Mouse (Mus musculus): ENCODE results near the gene Usp19. TPM values are rescaled to one million over a fixed set of nuclear protein-coding genes. Genes with fewer than 3 reads are reported as not detected.

Gene Usp19
- polyA plus RNA-seq, 1 experiment from 2014 or later, result 79.1 TPM

GRCm38 (mm10) chr9:108462192-108462591, 28.2 kb upstream of the Usp19 start:
- 52% methylated on average over 10 of the region's 10 CpGs for WGBS
- Histone ChIP-seq H3K4me1 (ENCODE audit: insufficient read depth, low read length) (peaks cover 17% of the 10 kb centered on the region), H3K9me3 (ENCODE audit: low read length) (no peaks in the 10 kb centered on the region), H3K36me3 (ENCODE audit: insufficient read depth, low read length) (peaks cover 35% of the 10 kb centered on the region), H3K27ac (ENCODE audit: low read length) (peak overlapping the region; percentile 96), H3K27me3 (ENCODE audit: insufficient read depth, low read length) (no peaks in the 10 kb centered on the region), H3K4me3 (ENCODE audit: low read length) (no peak overlapping the region; the same call in 1 of the 2 replicates), H3K4me2 (replicated peaks; ENCODE audit: low read depth, low read length) (peak overlapping the region; percentile 85), H3K9ac (replicated peaks; ENCODE audit: low read length) (0 out of 2 replicates have a peak overlapping the region, but pooled peaks have one; percentile 7)
- ATAC-seq (ENCODE audit: low FRiP score, low TSS enrichment), result peak; percentile 46; the same call in 1 of the 2 replicates

GRCm38 (mm10) chr9:108463713-108464112, 26.7 kb upstream of the Usp19 start:
- no peaks in the 10 kb centered on the region for H3K27me3 ChIP-seq (ENCODE audit: insufficient read depth, low read length)
- H3K27ac ChIP-seq (ENCODE audit: low read length), result no peak overlapping the region
- no peak overlapping the region for H3K9ac ChIP-seq (replicated peaks; ENCODE audit: low read length)
- 90% methylated on average over 9 of the region's 9 CpGs for WGBS
- H3K4me1 ChIP-seq (ENCODE audit: insufficient read depth, low read length), result peaks cover 17% of the 10 kb centered on the region
- no peak overlapping the region for H3K4me2 ChIP-seq (replicated peaks; ENCODE audit: low read depth, low read length)
- peaks cover 40% of the 10 kb centered on the region for H3K36me3 ChIP-seq (ENCODE audit: insufficient read depth, low read length)
- H3K4me3 ChIP-seq (ENCODE audit: low read length), result no peak overlapping the region
- ATAC-seq (ENCODE audit: low FRiP score, low TSS enrichment), result no peak
- peaks cover 4% of the 10 kb centered on the region; the same call in 1 of the 2 replicates for H3K9me3 ChIP-seq (ENCODE audit: low read length)

GRCm38 (mm10) chr9:108466219-108466618, 24.2 kb upstream of the Usp19 start:
- H3K27ac ChIP-seq (ENCODE audit: low read length), result no peak overlapping the region
- ATAC-seq (ENCODE audit: low FRiP score, low TSS enrichment), result no peak
- no peaks in the 10 kb centered on the region for H3K27me3 ChIP-seq (ENCODE audit: insufficient read depth, low read length)
- no peak overlapping the region for H3K9ac ChIP-seq (replicated peaks; ENCODE audit: low read length)
- 81% methylated on average over 2 of the region's 2 CpGs for WGBS
- H3K4me3 ChIP-seq (ENCODE audit: low read length), result no peak overlapping the region
- no peak overlapping the region for H3K4me2 ChIP-seq (replicated peaks; ENCODE audit: low read depth, low read length)
- peaks cover 15% of the 10 kb centered on the region for H3K4me1 ChIP-seq (ENCODE audit: insufficient read depth, low read length)
- H3K36me3 ChIP-seq (ENCODE audit: insufficient read depth, low read length), result peaks cover 40% of the 10 kb centered on the region
- H3K9me3 ChIP-seq (ENCODE audit: low read length), result peaks cover 4% of the 10 kb centered on the region; the same call in 1 of the 2 replicates

DNA sequence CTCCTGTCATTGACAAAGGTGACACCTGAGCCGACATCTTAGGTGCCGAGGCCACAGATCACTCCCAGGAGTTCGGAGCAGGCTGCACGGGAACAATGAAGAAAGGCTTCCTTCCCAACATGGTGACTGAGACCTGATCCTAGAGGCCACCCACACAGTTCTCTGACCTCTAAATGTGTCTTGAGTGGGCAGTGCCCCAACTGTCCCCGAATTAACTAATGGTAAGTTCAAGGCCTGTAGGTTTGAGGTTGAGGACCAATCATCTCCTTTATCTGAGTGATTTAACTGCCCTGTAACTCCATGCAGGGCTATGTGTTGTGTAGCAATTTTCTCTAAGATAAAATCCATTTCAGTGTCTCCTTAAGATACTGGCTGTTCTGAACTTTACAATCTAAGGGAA, 21.0 kb upstream of the Usp19 start:
- Histone ChIP-seq H3K36me3 (ENCODE audit: insufficient read depth, low read length) (peaks cover 25% of the 10 kb centered on the region; the same call in 1 of the 2 replicates), H3K4me2 (replicated peaks; ENCODE audit: low read depth, low read length) (no peak overlapping the region), H3K9ac (replicated peaks; ENCODE audit: low read length) (no peak overlapping the region), H3K9me3 (ENCODE audit: low read length) (peaks cover 4% of the 10 kb centered on the region; the same call in 1 of the 2 replicates), H3K4me1 (ENCODE audit: insufficient read depth, low read length) (no peaks in the 10 kb centered on the region), H3K27ac (ENCODE audit: low read length) (no peak overlapping the region), H3K4me3 (ENCODE audit: low read length) (no peak overlapping the region), H3K27me3 (ENCODE audit: insufficient read depth, low read length) (no peaks in the 10 kb centered on the region)
- 25% methylated on average over 5 of the region's 5 CpGs for WGBS
- no peak for ATAC-seq (ENCODE audit: low FRiP score, low TSS enrichment)

DNA sequence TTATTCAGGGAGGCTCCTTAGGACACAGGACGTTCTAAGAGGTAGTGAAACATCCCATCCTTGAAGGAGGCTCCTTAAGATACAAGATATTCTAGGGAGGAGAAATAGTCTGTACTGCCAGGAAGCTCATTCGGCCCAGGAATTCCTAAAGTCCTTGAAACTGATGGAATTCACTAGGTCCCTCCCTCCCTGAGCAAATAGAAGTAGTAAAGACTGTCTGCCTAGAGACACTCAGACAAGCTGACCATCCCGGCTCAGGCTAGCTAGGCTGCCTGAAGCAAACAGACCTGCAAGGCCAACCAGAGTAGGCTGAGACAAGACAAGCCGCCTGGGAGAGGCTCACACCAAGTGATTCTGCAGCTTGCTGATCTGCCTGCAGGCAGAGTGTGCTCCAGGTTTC, 20.6 kb upstream of the Usp19 start:
- Histone ChIP-seq H3K4me1 (ENCODE audit: insufficient read depth, low read length) (no peaks in the 10 kb centered on the region), H3K9me3 (ENCODE audit: low read length) (peaks cover 4% of the 10 kb centered on the region; the same call in 1 of the 2 replicates), H3K27me3 (ENCODE audit: insufficient read depth, low read length) (no peaks in the 10 kb centered on the region), H3K4me3 (ENCODE audit: low read length) (no peak overlapping the region), H3K27ac (ENCODE audit: low read length) (no peak overlapping the region), H3K9ac (replicated peaks; ENCODE audit: low read length) (no peak overlapping the region), H3K4me2 (replicated peaks; ENCODE audit: low read depth, low read length) (no peak overlapping the region), H3K36me3 (ENCODE audit: insufficient read depth, low read length) (peaks cover 22% of the 10 kb centered on the region; the same call in 1 of the 2 replicates)
- 43% methylated on average over 4 of the region's 4 CpGs for WGBS
- no peak for ATAC-seq (ENCODE audit: low FRiP score, low TSS enrichment)

DNA sequence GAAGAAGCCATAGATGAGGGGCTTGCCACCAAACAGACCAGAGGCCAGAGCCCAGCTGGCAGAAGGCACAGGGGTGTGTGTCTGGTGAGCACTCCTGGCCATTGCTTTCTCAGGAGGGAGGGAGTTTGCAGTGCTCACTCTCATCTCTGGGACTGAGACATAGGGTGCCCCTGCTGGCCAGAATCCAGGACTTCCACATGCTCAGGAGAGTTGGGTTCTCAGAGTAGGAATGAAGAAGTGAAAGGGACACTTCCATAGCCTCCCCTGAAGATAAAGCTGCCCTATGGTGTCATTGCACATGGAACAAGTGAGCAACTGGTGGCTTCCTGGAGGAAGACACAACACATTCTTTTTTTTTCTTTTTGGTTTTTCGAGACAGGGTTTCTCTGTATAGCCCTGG, 15.9 kb upstream of the Usp19 start:
- H3K9ac ChIP-seq (replicated peaks; ENCODE audit: low read length), result no peak overlapping the region
- WGBS, result 62% methylated on average over 1 of the region's 1 CpGs
- H3K27ac ChIP-seq (ENCODE audit: low read length), result no peak overlapping the region
- no peaks in the 10 kb centered on the region for H3K9me3 ChIP-seq (ENCODE audit: low read length)
- H3K4me1 ChIP-seq (ENCODE audit: insufficient read depth, low read length), result peaks cover 7% of the 10 kb centered on the region
- no peak overlapping the region for H3K4me2 ChIP-seq (replicated peaks; ENCODE audit: low read depth, low read length)
- H3K36me3 ChIP-seq (ENCODE audit: insufficient read depth, low read length), result no peaks in the 10 kb centered on the region
- H3K27me3 ChIP-seq (ENCODE audit: insufficient read depth, low read length), result no peaks in the 10 kb centered on the region
- ATAC-seq (ENCODE audit: low FRiP score, low TSS enrichment), result no peak
- no peak overlapping the region for H3K4me3 ChIP-seq (ENCODE audit: low read length)

DNA sequence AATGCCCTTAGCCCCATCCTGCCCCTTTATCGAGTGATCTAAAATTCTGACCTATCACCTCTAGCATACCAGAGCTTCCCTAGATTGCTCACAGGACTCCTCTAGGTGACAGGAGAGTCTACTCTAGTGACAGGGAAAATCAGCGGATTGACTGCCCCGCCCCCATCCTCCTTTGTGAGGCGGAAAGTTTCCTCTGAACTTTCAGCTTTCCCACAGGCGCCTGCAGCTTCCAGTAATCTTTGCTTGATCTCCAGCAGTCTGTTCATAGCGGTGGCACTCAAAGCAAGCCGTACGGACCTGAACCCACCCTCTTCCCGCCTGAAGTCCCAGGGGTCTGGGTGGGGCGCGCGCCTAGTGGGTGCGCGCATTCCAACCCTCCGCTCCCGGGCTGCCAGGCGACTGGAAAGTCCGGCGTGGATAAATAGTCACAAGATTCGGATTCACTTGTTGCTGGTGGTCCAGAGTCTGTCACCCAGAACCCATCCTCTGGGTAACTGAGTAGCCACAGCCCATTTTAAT, 11.7 kb upstream of the Usp19 start:
- peaks cover 19% of the 10 kb centered on the region for H3K4me1 ChIP-seq (ENCODE audit: insufficient read depth, low read length)
- peak; percentile 88 for ATAC-seq (ENCODE audit: low FRiP score, low TSS enrichment)
- H3K4me3 ChIP-seq (ENCODE audit: low read length), result peak overlapping the region; percentile 50
- H3K9me3 ChIP-seq (ENCODE audit: low read length), result no peaks in the 10 kb centered on the region
- H3K27me3 ChIP-seq (ENCODE audit: insufficient read depth, low read length), result no peaks in the 10 kb centered on the region
- peaks cover 16% of the 10 kb centered on the region; the same call in 1 of the 2 replicates for H3K36me3 ChIP-seq (ENCODE audit: insufficient read depth, low read length)
- under 1% methylated on average over 20 of the region's 20 CpGs for WGBS
- H3K4me2 ChIP-seq (replicated peaks; ENCODE audit: low read depth, low read length), result peak overlapping the region; percentile 87
- H3K9ac ChIP-seq (replicated peaks; ENCODE audit: low read length), result peak overlapping the region; percentile 69
- peak overlapping the region; percentile 96 for H3K27ac ChIP-seq (ENCODE audit: low read length)

DNA sequence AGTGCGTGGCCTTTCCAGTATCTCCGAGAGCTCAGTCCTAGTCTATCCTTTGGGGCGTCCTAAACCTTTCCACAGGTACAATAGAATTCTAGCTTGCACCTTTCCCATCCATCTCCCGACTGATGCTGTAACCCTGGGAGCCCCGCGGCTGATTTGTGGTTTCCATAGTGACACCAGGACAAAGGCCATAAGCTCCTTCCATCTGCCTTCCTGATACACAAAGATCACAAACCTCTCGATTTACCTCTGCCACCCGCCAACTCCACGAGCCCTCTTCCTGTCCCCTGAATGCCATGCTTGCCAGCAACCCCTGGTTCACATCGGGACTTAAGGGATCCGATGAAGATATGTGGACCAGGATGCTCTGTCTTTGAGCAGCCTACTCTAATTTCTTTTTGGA, 11.2 kb upstream of the Usp19 start:
- H3K9ac ChIP-seq (replicated peaks; ENCODE audit: low read length), result peak overlapping the region; percentile 69
- peaks cover 21% of the 10 kb centered on the region; the same call in 1 of the 2 replicates for H3K36me3 ChIP-seq (ENCODE audit: insufficient read depth, low read length)
- 0 out of 2 replicates have a peak, but pooled peaks have one; percentile 24 for ATAC-seq (ENCODE audit: low FRiP score, low TSS enrichment)
- peak overlapping the region; percentile 96 for H3K27ac ChIP-seq (ENCODE audit: low read length)
- H3K4me3 ChIP-seq (ENCODE audit: low read length), result peak overlapping the region; percentile 50
- H3K4me2 ChIP-seq (replicated peaks; ENCODE audit: low read depth, low read length), result peak overlapping the region; percentile 87
- no peaks in the 10 kb centered on the region for H3K9me3 ChIP-seq (ENCODE audit: low read length)
- 34% methylated on average over 11 of the region's 11 CpGs for WGBS
- H3K27me3 ChIP-seq (ENCODE audit: insufficient read depth, low read length), result no peaks in the 10 kb centered on the region
- H3K4me1 ChIP-seq (ENCODE audit: insufficient read depth, low read length), result peaks cover 19% of the 10 kb centered on the region

DNA sequence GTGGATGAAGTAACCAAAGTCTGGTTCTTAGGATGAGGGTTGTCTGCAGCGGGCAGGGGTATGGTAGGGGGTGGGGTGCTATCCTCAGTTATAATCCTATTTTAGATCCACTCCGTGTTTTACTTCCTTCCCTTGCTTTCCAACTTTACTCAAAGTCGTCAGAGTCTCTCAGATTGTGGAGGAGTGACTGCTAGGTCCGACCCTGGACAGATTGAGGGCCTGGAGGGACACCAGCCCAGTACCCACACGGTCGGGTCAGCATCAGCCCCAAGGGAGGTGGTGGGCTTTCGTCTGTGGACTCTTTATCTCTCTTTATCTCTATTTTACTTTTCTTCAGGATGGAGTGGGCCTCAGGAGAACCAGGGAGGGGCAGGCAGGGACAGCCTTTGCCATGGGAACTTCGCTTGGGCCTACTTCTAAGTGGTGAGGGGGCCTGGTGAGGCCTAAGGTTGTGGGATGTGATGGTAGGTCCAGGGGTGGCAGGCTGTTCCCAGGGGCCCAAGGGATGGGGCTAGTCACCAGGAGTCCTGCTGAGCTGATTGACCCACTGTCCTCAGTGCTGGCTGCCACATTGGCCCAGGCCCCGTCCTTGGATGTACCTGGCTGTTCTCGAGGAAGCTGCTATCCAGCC, 10.6 kb upstream of the Usp19 start, which contains the start of gene Lamb2:
Gene Lamb2, plus strand, starts transcription at position 16 of the 631 bp plus-strand sequence.
- Histone ChIP-seq H3K9ac (replicated peaks; ENCODE audit: low read length) (peak within 1 kb of the TSS; percentile 81), H3K27ac (ENCODE audit: low read length) (peak within 1 kb of the TSS; percentile 96), H3K36me3 (ENCODE audit: insufficient read depth, low read length) (peaks cover 25% of the 10 kb centered on the region; the same call in 1 of the 2 replicates), H3K4me3 (ENCODE audit: low read length) (peak within 1 kb of the TSS; percentile 68), H3K4me1 (ENCODE audit: insufficient read depth, low read length) (peaks cover 19% of the 10 kb centered on the region), H3K27me3 (ENCODE audit: insufficient read depth, low read length) (no peaks in the 10 kb centered on the region), H3K9me3 (ENCODE audit: low read length) (no peaks in the 10 kb centered on the region), H3K4me2 (replicated peaks; ENCODE audit: low read depth, low read length) (peak within 1 kb of the TSS; percentile 87)
- WGBS, result 7% methylated on average over 10 of the region's 10 CpGs
- ATAC-seq (ENCODE audit: low FRiP score, low TSS enrichment), result peak; percentile 76

Data from kidney, embryonic 16.5 days (tissue).